Mouse (Mus musculus) heart, postnatal 10 days (tissue): ENCODE data around the gene Pax3. TPM values are rescaled to one million over a fixed set of nuclear protein-coding genes. Genes with fewer than 3 reads are reported as not detected.

Experiments used
- DNase-seq, 2 experiments: peaks; one replicate each; pipeline ENCODE4 v3.0.0; 2021
- intact Hi-C: fragments of 180-260 bp; cut with DNase I; formaldehyde crosslinking; loops from one replicate; pipeline ENCODE4 v1.15.1; 2025
- total RNA-seq, 2 experiments: library from RNA; stranded (reverse); gene quantifications; 2 replicates each; pipeline ENCODE4 v1.2.3; 2021

Gene Pax3
- total RNA-seq, 2 experiments from 2014 or later, result 0.15 TPM; not detected in 1

DNA sequence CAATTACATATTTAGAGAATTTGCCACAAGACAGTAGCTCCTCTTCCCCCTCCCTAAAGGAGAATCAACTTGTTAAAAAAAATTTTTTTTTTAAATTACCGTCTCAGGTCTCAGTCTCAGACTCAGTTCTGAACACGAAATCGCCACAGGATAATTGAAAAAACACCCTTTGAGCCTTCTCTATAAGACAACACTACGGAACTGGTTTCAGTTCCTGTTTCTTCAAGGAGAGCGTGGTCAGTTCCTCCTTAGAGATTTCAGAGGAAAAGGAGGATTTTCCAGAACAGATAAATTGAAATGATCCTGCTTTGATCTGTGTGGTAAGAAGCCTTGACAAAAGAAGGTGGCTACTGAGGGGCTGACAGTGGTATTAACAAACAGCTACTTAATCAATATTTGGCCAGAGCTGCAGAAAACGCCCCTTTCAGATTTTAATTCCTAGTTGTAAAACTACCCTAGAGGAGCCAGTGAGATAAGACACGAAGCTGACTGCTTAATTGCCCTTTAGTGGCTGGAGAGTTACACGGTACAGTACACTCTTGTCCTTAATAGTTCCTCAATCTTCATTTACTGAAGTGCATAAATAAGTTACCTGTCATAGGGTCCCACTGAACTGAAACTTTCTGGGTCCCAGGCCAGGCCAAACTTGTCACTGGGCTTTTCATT lies 9.7 kb downstream of the Pax3 start:
- intact Hi-C loops, result no loop called here
- DNase-seq, result no peak

DNA sequence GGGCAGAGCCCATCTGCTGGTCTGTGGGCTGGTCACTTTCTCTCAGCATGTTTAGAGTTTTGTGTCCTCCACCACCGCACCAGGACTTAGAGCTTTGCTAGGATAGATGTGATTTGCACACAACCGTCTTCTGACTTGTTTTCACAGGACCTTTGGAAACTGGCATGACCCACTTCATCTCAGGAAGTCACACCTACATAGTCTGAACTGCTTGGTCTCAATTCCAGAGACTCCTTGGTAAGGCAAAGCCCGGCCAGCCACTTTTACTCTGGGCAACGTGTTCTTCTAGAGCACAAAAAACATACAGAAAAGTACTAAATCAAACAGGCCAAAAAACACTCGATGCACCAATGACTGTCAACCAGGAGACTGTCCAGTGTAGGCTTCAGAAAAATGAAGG lies 14.0 kb downstream of the Pax3 start:
- no peak for DNase-seq
- intact Hi-C loops, result no loop called here

GRCm38 (mm10) chr1:78181882-78182281 lies 15.1 kb downstream of the Pax3 start:
- intact Hi-C loops, result no loop called here
- no peak for DNase-seq

DNA sequence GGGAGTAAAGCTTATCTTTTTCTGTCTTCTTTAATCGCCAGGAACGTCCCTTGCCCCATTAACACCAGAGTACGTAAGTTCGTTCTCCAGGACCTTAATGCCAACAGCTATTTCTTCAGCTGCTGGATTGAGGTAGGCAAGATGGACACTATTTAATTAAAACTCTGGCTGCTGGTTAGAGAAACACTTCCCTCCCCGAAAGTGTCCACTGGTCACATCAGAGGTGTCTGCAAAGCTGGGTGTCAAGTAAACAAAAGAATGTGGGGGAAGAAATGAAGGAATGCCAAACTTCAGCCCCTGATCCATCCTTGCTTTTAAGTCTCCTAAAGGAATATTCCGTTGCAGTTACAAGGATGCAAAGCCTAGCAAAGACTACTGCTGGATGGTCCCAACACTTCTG lies 24.6 kb downstream of the Pax3 start:
- intact Hi-C loops, result no loop called here
- DNase-seq, result no peak

GRCm38 (mm10) chr1:78171671-78172070 lies 25.3 kb downstream of the Pax3 start:
- no peak for DNase-seq
- intact Hi-C loops, result no loop called here

DNA sequence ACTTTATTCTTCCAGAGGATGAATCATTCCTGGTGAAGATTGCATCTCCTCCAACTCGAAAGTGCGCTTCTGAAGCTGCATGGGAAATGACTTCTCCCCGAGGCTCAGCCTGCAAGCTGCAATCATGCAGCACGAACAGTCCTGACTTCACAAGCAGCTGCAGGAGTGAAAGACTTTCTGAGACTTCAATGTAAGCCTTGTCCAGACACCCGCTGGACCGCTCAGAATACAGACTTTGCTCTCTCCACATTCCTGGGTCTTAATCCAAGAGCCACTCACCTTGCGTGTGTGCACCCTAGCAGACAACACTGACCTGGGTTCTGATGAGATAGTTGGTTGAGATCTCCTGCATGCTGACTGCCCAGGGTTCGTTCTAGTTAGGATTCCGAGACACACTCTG lies 26.2 kb downstream of the Pax3 start:
- no peak for DNase-seq
- intact Hi-C loops, result no loop called here

GRCm38 (mm10) chr1:78168796-78169195 lies 28.1 kb downstream of the Pax3 start:
- no peak for DNase-seq
- intact Hi-C loops, result no loop called here

GRCm38 (mm10) chr1:78167577-78168286 lies 29.2 kb downstream of the Pax3 start:
- DNase-seq, result no peak
- intact Hi-C loops, result no loop called here

- DNase-seq, result no peak
- intact Hi-C loops, result no loop called here
Observed at GRCm38 (mm10) chr1:78161745-78162144, 35.2 kb downstream of the Pax3 start.

- intact Hi-C loops, result no loop called here
Observed at GRCm38 (mm10) chr1:78157930-78158329, 39.0 kb downstream of the Pax3 start.

GRCm38 (mm10) chr1:78155796-78156195 lies 41.1 kb downstream of the Pax3 start:
- DNase-seq, result peak; percentile 25 to 35

More at GRCm38 (mm10) chr1:78157930-78158329, 39.0 kb downstream of the Pax3 start:
- DNase-seq, result no peak

DNA sequence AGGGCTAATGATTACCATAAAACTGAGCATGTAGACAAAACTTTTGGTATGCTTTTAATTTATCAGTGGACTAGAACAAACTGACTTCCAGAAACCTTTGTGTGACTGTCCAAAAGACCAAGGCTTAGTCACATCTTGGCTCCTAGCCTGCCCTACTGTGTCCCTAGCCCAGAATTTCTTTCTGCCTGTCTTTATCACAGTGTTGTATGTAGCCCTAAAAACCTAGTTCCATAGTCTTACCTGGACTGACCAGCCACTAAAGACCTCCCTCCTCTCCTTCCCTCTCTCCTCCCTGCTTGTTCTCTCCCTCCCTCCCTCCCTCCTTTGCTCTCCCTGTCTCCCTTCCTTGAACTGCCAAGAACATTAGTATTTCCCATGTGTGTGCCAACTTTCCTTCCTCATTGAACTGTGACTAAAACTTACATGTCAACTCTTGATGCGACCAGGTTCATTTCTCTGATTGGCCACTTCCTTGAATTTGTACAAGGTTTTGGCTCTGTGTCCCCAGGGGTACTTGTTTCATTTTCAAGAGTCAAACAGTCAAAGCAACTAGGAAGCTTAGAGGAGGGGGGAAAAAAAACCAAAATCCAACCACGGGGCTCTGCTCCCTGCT lies 48.8 kb downstream of the Pax3 start:
- intact Hi-C loops, result no loop called here

More at GRCm38 (mm10) chr1:78155796-78156195, 41.1 kb downstream of the Pax3 start:
- intact Hi-C loops, result no loop called here

GRCm38 (mm10) chr1:78143403-78143802 lies 53.5 kb downstream of the Pax3 start:
- no peak for DNase-seq
- intact Hi-C loops, result no loop called here

More for the DNA sequence above, 48.8 kb downstream of the Pax3 start:
- DNase-seq, result peak; percentile 30 to 35

- DNase-seq, result no peak
- intact Hi-C loops, result no loop called here
Observed at GRCm38 (mm10) chr1:78142912-78143311, 54.0 kb downstream of the Pax3 start.

DNA sequence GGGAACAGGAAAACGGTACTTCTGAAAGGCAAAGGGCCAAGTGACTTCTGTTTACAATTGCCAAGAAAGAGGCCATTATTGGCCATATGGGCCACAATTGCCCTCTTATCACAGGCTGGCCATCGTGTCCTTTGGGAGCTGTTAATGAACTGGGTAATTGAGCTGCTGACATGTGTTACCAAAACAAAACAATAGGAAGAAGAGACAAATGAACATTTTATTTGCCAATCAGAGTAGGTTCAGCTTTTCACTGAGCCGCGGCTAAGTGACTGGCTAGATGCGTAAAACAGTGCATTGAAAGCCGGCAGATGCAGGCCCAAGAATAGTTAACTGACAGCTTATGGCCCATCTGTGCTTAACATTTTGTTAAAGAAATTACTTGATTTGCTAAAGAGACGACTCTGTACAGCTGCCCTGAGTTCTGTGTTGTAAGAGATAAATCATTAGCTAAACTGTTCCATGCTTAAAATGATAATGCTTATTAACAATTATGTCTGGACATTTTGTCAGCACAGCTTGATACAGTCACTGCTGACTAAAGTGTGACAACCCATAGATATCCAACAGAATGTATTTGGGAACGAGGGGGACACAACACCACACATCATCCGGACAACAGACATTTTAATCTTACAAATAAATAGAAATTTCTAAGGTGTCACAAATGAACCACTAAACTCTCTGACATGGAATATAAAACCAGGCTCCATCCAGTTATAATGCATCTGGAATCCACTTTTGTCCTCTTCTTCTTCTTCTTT lies 55.0 kb downstream of the Pax3 start:
- intact Hi-C loops, result no loop called here
- DNase-seq, result no peak

- intact Hi-C loops, result no loop called here
- no peak for DNase-seq
Observed at GRCm38 (mm10) chr1:78141314-78141713, 55.6 kb downstream of the Pax3 start.

- DNase-seq, result peak; percentile 2 to 7
Observed at GRCm38 (mm10) chr1:78140505-78141303, 56.2 kb downstream of the Pax3 start.

GRCm38 (mm10) chr1:78139287-78139686 lies 57.6 kb downstream of the Pax3 start:
- no peak for DNase-seq
- intact Hi-C loops, result no loop called here

More at GRCm38 (mm10) chr1:78140505-78141303, 56.2 kb downstream of the Pax3 start:
- intact Hi-C loops, result no loop called here

DNA sequence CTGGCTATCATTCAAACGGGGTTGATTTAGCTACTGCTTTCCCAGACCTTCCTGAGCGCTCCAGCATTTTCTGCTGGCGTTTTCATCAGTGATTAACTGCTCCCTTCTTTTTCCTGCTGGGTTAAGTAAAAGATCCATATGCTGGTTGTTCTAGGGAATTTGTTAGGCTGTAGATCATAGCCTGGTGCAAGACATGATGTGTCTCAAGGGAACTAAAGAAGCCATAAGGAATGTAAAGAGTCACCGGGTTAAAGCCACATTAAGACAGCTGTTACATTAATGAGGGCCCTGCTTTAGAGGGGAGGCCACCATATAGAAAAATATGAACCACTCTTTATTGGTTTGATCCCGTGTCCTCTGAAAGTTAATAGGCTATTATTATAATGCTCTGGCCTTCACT lies 67.7 kb downstream of the Pax3 start:
- no peak for DNase-seq
- intact Hi-C loops, result no loop called here

DNA sequence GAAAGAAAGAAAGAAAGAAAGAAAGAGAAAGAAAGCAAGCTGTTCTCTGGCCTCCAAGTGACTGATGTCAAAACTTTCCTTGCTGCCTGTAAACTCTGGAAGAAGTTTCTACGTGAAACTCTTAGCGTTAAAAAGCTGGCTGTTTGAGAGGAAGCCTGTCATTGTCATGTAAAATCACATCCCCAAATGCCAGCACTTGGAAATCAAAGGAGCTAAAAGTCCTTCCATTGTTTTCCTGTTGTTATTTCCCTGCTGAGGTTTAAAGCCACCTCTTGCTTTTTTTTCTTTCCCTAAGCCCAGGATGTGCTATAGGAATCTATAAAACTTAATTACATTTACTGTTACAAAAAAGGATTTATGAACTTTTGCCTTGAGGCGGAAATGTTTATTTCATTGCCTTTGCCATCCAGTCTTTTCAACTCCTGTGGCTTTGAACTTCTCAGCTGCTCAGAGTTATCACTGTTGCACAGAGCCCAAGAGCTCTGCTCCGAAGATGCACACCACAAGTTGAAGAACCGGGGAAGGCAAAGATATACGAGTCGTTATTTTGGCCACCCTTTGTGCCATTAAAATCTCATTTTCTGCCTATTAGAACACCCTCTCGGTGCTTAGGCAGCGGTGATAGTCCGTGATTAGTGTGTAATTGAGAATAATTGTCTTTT lies 76.9 kb downstream of the Pax3 start:
- intact Hi-C loops, result no loop called here
- DNase-seq, result no peak
